Mouse (Mus musculus): ENCODE data around the gene Svep1. TPM values are rescaled to one million over a fixed set of nuclear protein-coding genes. Genes with fewer than 3 reads are reported as not detected.

The Svep1 gene
- polyA plus RNA-seq (2015; fragmentation: Nextera tagmentation; extraction: Ambion mirVana): 0.32 and 0.33 TPM in 2 replicates

DNA sequence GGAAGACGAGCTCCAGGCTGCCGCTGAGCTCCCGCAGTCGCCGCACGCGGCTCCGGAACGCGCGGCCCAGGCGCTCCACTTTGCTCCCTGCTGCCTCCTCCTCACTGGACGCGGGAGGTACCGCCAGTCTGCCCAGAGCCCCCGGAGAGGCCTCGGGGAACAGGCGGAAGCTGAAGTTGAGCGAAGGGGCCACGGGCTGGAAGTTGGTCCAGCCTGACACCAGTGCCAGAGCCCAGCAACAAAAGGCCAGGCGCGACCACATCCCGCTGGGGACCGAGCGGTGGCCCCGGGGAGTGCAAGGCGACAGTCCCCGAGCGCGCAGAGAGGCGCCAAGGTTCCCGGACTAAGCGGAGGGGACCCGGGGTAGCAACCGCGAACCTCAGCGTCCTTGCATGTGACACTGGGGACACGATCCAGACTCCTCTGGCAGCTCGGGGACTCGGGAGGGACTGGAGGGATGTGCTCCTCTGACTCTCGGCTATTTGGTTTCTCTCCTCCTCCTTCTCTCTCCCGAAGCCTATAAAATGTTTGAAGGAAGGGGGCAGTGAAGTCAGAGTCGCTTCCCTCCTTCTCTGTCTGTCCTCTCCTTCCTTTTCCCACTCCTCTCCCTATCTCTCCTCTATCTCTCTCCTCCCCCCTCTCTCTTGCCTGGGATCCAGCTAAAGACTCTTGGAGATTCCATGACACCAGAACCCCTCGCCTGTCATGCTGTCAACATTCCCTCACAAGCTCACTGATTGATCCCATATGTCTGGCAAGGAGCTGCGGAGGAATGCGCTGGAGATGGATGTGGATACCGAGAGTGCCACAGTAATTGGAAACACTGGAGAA lies at the start of gene Svep1:
TSS of gene Svep1 (minus strand) at position 745 of the 831 bp plus-strand sequence.
- Histone ChIP-seq H3K9ac (no peak within 1 kb of the TSS; the same call in 1 of the 2 replicates), H3K4me1 (replicated peaks) (no peaks in the 10 kb centered on the region), H3K27ac (no peak within 1 kb of the TSS), H3K4me3 (replicated peaks) (peak within 1 kb of the TSS; percentile 43), H3K9me3 (replicated peaks) (no peaks in the 10 kb centered on the region), H3K4me2 (peak within 1 kb of the TSS; percentile 56), H3K27me3 (peaks cover 28% of the 10 kb centered on the region), H3K36me3 (no peaks in the 10 kb centered on the region)
- WGBS (ENCODE audit: insufficient replicate concordance): under 1% methylated on average over 47 of the region's 47 CpGs
- ATAC-seq (ENCODE audit: low read depth) (no peak), DNase-seq (no peak)

DNA sequence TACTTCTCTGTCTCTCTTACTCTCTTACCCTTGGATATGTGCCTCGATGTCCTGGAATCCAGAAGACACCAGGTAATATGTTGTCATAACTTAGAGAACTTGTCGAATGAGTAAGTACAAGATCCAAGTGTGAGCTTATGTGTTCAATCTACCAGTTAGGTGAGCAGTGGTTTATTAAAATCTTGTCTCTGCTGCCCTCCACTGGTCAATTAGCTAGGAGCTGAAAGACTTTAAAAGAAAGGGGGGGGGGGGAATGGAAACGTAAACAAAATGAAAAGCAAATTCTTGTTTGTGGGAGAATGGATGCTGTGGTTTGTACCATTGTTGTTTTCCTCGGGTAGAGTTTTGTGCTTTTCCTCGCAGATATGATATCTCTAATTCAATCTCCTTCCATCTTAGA lies 46.8 kb upstream of the Svep1 start:
- 27% methylated on average over 5 of the region's 5 CpGs for WGBS (ENCODE audit: insufficient replicate concordance)
- no peaks in the 10 kb centered on the region for H3K9me3 ChIP-seq (replicated peaks)
- H3K4me1 ChIP-seq (replicated peaks): no peaks in the 10 kb centered on the region
- H3K36me3 ChIP-seq: no peaks in the 10 kb centered on the region
- no peak overlapping the region for H3K27ac ChIP-seq
- no peak for ATAC-seq (ENCODE audit: low read depth)
- no peak for DNase-seq
- no peak overlapping the region for H3K4me3 ChIP-seq (replicated peaks)
- no peaks in the 10 kb centered on the region for H3K27me3 ChIP-seq
- no peak overlapping the region for H3K9ac ChIP-seq
- no peak overlapping the region for H3K4me2 ChIP-seq

DNA sequence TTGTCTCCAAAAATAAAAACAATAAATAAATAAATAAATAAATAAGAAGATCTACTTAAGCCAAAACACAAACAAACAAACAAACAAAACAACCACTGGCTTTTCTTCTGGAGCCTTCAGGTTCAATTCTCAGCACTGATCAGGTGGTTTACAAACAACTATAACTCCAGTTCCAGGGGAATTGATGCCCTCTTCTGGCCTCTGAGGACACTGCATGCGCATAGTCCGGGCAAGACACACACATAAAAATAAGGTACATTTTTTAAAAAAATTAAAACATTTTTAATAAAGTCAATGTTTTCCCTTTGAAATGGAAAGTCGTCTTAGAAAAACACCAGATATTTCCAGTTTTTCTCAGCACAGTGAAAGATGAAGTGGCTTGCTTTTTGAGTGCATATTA lies 45.7 kb upstream of the Svep1 start:
- Histone ChIP-seq H3K9me3 (replicated peaks) (no peaks in the 10 kb centered on the region), H3K4me2 (no peak overlapping the region), H3K27ac (no peak overlapping the region), H3K9ac (no peak overlapping the region), H3K27me3 (no peaks in the 10 kb centered on the region), H3K4me1 (replicated peaks) (no peaks in the 10 kb centered on the region), H3K4me3 (replicated peaks) (no peak overlapping the region), H3K36me3 (no peaks in the 10 kb centered on the region)
- ATAC-seq (ENCODE audit: low read depth): no peak
- 72% methylated on average over 3 of the region's 3 CpGs for WGBS (ENCODE audit: insufficient replicate concordance)
- no peak for DNase-seq

DNA sequence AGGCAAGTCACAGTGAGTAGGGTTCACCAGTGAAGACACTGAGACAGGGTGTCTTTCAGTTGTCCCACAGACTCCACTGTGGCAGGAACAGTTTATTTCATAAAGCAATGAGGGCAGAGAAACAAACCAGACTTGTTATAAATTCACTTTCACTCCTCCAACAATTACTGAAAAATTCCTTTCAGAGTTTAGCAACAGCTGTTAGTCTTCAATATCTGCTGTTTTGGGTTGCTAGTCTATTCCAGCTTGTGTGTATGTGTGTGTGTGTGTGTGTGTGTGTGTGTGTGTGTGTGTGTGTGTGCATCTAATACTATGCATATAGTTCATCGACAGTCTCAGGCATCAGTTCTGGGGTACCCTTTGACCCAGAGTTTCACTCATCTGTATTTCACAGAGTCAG lies 38.9 kb upstream of the Svep1 start:
- Histone ChIP-seq H3K9ac (no peak overlapping the region), H3K36me3 (no peaks in the 10 kb centered on the region), H3K9me3 (replicated peaks) (no peaks in the 10 kb centered on the region), H3K27ac (no peak overlapping the region), H3K4me3 (replicated peaks) (no peak overlapping the region), H3K4me2 (no peak overlapping the region), H3K27me3 (no peaks in the 10 kb centered on the region), H3K4me1 (replicated peaks) (no peaks in the 10 kb centered on the region)
- 92% methylated on average over 1 of the region's 1 CpGs for WGBS (ENCODE audit: insufficient replicate concordance)
- DNase-seq: no peak
- ATAC-seq (ENCODE audit: low read depth): no peak

DNA sequence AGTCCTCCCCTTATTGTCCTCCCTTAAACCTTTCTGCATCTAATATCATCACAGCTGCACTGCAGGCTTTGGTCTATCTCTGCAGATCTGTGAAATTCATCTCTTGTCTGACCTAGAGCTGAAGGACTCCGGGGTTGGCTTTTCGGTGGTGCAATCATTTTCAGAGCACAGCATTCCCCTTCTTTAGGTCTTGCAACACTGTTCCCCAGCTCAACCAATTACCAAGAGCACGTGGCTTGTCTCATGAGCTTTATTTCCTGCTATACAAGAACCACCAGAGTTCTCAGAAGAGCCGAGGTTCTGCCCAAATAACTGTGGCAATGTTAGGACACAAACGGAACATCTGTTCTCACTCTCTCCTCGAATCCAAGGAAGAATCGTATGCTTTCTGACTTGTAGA lies 33.8 kb upstream of the Svep1 start:
- H3K9me3 ChIP-seq (replicated peaks): no peaks in the 10 kb centered on the region
- H3K4me3 ChIP-seq (replicated peaks): no peak overlapping the region
- WGBS (ENCODE audit: insufficient replicate concordance): 60% methylated on average over 7 of the region's 7 CpGs
- H3K27me3 ChIP-seq: no peaks in the 10 kb centered on the region
- H3K27ac ChIP-seq: no peak overlapping the region
- no peak overlapping the region for H3K9ac ChIP-seq
- H3K4me1 ChIP-seq (replicated peaks): no peaks in the 10 kb centered on the region
- ATAC-seq (ENCODE audit: low read depth) (no peak), DNase-seq (no peak)
- H3K4me2 ChIP-seq: no peak overlapping the region
- no peaks in the 10 kb centered on the region for H3K36me3 ChIP-seq

DNA sequence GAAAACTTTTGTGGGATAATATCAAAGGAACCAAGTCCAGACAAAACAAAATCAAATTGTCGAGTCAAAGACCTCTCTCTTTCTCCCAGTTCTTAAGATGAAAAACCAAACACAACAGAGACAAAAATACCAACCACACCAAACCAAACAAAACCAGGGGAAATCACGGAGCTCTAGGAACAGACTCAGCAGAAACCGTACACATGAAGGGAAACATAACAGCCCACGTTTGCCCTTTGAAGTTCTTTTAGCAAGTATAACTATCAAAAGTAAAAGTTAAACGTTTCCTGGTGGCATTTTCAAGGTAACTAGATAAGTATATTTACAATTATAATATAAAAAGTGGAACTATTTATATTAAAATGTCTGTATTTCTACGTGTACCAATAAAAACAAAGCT lies 29.2 kb upstream of the Svep1 start:
- ATAC-seq (ENCODE audit: low read depth): no peak
- H3K27ac ChIP-seq: no peak overlapping the region
- 47% methylated on average over 6 of the region's 6 CpGs for WGBS (ENCODE audit: insufficient replicate concordance)
- H3K4me1 ChIP-seq (replicated peaks): no peaks in the 10 kb centered on the region
- no peak for DNase-seq
- H3K4me3 ChIP-seq (replicated peaks): no peak overlapping the region
- no peak overlapping the region for H3K4me2 ChIP-seq
- H3K9me3 ChIP-seq (replicated peaks): no peaks in the 10 kb centered on the region
- H3K9ac ChIP-seq: no peak overlapping the region
- H3K27me3 ChIP-seq: no peaks in the 10 kb centered on the region
- H3K36me3 ChIP-seq: no peaks in the 10 kb centered on the region

DNA sequence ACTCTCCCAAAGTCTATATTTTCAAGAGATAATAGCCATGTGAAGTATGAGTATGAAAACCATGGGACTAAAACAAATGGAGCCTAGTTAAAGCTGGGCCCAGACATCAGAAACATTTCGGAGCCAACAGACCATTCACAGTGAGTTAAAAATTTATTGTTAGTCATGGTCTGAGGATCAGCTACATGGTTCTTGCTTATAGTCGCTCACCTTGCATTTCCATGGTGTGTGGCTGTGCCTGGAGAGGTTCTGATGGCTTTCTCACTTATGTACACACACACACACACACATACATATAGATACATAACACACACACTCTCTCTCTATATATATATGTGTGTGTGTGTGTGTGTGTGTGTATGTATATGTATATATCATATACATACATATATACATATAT lies 16.8 kb upstream of the Svep1 start:
- no peak overlapping the region for H3K9ac ChIP-seq
- no peak for DNase-seq
- H3K36me3 ChIP-seq: no peaks in the 10 kb centered on the region
- H3K27me3 ChIP-seq: no peaks in the 10 kb centered on the region
- 54% methylated on average over 2 of the region's 2 CpGs for WGBS (ENCODE audit: insufficient replicate concordance)
- no peak overlapping the region for H3K4me2 ChIP-seq
- H3K4me1 ChIP-seq (replicated peaks): no peaks in the 10 kb centered on the region
- H3K4me3 ChIP-seq (replicated peaks): no peak overlapping the region
- ATAC-seq (ENCODE audit: low read depth): no peak
- H3K9me3 ChIP-seq (replicated peaks): no peaks in the 10 kb centered on the region
- no peak overlapping the region for H3K27ac ChIP-seq

DNA sequence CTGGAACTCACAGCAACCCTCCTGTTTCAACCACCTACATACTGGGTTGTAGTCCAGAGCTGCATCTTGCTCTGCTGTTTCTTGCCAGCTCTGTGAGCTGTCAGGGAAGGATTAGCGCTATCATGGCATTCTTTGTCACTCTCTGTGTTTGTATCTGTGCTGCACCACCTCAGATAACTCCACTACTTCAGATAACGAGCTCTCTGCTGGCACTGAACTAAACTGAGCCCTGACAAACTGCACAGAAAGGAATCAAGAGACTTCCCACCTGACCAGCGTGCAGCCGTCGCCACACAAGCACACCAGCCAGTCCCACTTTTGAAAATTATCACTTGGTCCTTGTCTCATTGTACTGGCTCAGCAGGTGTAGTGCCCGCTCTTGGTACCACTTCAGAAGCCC lies 4.7 kb upstream of the Svep1 start:
- H3K9me3 ChIP-seq (replicated peaks): no peaks in the 10 kb centered on the region
- no peak overlapping the region for H3K4me3 ChIP-seq (replicated peaks)
- DNase-seq: no peak
- 0 out of 2 replicates have a peak, but pooled peaks have one; percentile 47 for ATAC-seq (ENCODE audit: low read depth)
- no peaks in the 10 kb centered on the region for H3K36me3 ChIP-seq
- H3K27ac ChIP-seq: no peak overlapping the region
- 43% methylated on average over 6 of the region's 6 CpGs for WGBS (ENCODE audit: insufficient replicate concordance)
- H3K4me2 ChIP-seq: no peak overlapping the region
- no peaks in the 10 kb centered on the region for H3K4me1 ChIP-seq (replicated peaks)
- H3K9ac ChIP-seq: no peak overlapping the region
- peaks cover 11% of the 10 kb centered on the region for H3K27me3 ChIP-seq

DNA sequence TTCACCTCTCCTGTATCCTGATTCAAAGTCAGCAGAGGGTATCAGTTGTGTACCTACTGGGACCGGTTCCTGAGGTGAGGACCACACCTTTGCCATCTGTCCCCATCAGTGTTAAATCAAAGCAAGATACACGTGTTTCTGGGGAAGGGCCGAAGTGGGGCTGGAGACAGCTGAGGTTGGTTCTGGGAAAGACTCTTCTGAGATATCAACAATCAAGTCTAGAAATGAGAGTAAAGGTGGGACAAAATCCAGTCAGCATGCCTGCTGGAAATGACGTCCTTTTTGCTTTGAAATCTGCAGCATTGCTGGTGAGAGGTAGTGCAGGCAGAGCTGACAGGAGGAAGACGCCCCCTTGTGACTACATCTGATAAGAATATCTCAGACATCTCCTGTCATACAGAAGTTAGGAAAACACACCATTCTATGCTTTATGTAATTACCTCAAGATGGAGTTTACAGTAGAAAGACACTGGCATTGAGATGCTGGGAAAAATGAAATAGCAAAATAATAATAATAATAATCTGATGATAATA lies 4.0 kb upstream of the Svep1 start:
- no peaks in the 10 kb centered on the region for H3K36me3 ChIP-seq
- H3K4me3 ChIP-seq (replicated peaks): no peak overlapping the region
- no peaks in the 10 kb centered on the region for H3K9me3 ChIP-seq (replicated peaks)
- H3K9ac ChIP-seq: no peak overlapping the region
- H3K27ac ChIP-seq: no peak overlapping the region
- H3K27me3 ChIP-seq: peaks cover 18% of the 10 kb centered on the region
- H3K4me2 ChIP-seq: no peak overlapping the region
- ATAC-seq (ENCODE audit: low read depth): no peak
- no peak for DNase-seq
- no peaks in the 10 kb centered on the region for H3K4me1 ChIP-seq (replicated peaks)
- WGBS (ENCODE audit: insufficient replicate concordance): 34% methylated on average over 5 of the region's 5 CpGs

DNA sequence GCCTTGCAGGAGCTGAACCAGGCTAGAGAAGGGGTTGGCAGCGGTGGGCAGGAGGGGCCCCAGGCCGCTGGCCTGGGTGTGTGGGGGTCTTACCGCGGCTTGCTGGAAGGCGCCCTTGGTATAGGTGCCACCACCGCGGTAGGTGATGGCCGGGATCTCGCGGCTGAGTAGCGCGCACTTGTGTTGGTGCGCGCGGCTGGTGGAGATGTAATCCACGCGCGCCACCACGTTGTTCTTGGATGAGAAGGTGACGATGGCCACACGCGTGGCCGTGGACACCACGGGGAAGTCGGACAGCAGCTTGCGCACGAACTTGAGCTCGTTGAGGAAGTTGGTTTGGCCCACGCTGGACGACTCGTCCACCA lies 927 bp downstream of the Svep1 start:
- H3K4me1 ChIP-seq (replicated peaks): no peaks in the 10 kb centered on the region
- DNase-seq: no peak
- H3K4me2 ChIP-seq: peak overlapping the region; percentile 56
- no peak overlapping the region for H3K27ac ChIP-seq
- H3K36me3 ChIP-seq: no peaks in the 10 kb centered on the region
- H3K9ac ChIP-seq: no peak overlapping the region; the same call in 1 of the 2 replicates
- peak overlapping the region; percentile 43 for H3K4me3 ChIP-seq (replicated peaks)
- ATAC-seq (ENCODE audit: low read depth): no peak
- peaks cover 28% of the 10 kb centered on the region for H3K27me3 ChIP-seq
- no peaks in the 10 kb centered on the region for H3K9me3 ChIP-seq (replicated peaks)
- 2% methylated on average over 31 of the region's 31 CpGs for WGBS (ENCODE audit: insufficient replicate concordance)

DNA sequence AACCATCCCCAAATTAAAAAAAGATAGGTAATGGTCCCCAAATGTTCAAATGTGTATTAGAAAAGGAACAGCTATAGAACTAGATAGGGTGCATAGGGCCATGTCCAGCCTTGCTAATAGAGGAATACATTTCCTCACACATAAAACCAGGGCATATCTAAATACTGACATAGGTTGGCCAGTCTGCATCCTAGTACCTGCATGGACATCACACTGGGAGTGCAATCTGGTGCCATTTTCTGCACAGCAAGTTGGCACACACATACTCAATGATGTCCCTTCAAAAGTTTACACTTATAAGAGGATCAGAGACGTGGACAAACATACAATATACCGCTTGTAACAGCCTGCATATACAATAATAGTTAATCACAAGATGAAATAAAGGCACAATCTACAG lies 5.0 kb downstream of the Svep1 start:
- Histone ChIP-seq H3K4me2 (no peak overlapping the region), H3K4me1 (replicated peaks) (no peaks in the 10 kb centered on the region), H3K9me3 (replicated peaks) (no peaks in the 10 kb centered on the region), H3K4me3 (replicated peaks) (no peak overlapping the region), H3K27me3 (peaks cover 21% of the 10 kb centered on the region), H3K27ac (no peak overlapping the region), H3K9ac (no peak overlapping the region), H3K36me3 (no peaks in the 10 kb centered on the region)
- WGBS (ENCODE audit: insufficient replicate concordance): 67% methylated on average over 2 of the region's 2 CpGs
- DNase-seq: no peak
- no peak for ATAC-seq (ENCODE audit: low read depth)

DNA sequence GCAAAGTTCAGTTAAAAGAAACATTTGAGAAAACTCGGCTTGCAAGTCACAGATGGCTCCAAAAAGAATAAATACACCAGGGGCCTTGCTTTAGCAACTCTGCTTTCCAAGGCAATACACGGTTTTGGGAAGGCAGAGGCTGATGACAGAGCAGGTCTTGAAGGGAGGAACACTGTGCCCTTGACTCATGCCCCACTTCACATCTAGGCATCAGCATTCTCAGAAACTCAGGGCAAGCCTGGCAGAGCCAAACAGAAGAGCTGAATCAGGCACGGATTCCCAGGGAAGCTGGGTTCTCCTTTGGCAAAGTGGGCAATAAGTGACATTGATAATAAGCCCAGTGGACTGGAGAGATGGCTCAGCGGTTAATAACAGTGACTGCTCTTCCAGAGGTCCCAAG lies 5.8 kb downstream of the Svep1 start:
- Histone ChIP-seq H3K27me3 (peaks cover 12% of the 10 kb centered on the region), H3K9ac (no peak overlapping the region), H3K4me3 (replicated peaks) (no peak overlapping the region), H3K9me3 (replicated peaks) (no peaks in the 10 kb centered on the region), H3K36me3 (no peaks in the 10 kb centered on the region), H3K27ac (no peak overlapping the region), H3K4me2 (no peak overlapping the region), H3K4me1 (replicated peaks) (no peaks in the 10 kb centered on the region)
- ATAC-seq (ENCODE audit: low read depth) (no peak), DNase-seq (no peak)
- WGBS (ENCODE audit: insufficient replicate concordance): 47% methylated on average over 4 of the region's 4 CpGs
